Mouse (Mus musculus): Measurements from ENCODE around the gene Aff3. TPM values are rescaled to one million over a fixed set of nuclear protein-coding genes. Genes with fewer than 3 reads are reported as not detected.

Gene Aff3
- polyA plus RNA-seq, 1 experiment from 2014 or later, result 20.6 TPM

DNA sequence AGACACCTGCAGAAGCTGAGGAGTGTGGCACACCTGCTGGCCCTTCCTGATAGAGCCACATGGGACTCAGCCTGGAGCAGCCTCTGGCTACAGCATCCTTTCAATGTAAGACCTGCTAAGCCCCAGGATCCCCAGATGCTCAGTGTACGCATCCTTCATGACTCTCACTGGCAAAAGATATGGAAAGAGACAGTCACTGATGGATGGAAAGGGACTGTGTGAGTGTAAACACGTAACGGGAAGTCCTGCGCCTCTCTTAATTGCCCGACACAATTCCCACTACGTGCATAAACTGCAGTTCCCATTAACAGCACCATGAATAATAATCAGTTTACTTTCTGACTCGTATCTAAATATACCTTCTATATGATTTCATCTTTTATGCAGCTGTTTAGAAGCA, 275.2 kb downstream of the Aff3 start:
- ATAC-seq (ENCODE audit: low FRiP score, low read depth), result no peak
- H3K4me2 ChIP-seq (replicated peaks), result no peak overlapping the region
- no peaks in the 10 kb centered on the region for H3K36me3 ChIP-seq
- H3K4me3 ChIP-seq, result no peak overlapping the region
- no peaks in the 10 kb centered on the region for H3K27me3 ChIP-seq
- peaks cover 43% of the 10 kb centered on the region for H3K4me1 ChIP-seq
- H3K9ac ChIP-seq, result no peak overlapping the region
- H3K27ac ChIP-seq, result no peak overlapping the region
- H3K9me3 ChIP-seq, result no peaks in the 10 kb centered on the region
- WGBS, result 81% methylated on average over 7 of the region's 7 CpGs

DNA sequence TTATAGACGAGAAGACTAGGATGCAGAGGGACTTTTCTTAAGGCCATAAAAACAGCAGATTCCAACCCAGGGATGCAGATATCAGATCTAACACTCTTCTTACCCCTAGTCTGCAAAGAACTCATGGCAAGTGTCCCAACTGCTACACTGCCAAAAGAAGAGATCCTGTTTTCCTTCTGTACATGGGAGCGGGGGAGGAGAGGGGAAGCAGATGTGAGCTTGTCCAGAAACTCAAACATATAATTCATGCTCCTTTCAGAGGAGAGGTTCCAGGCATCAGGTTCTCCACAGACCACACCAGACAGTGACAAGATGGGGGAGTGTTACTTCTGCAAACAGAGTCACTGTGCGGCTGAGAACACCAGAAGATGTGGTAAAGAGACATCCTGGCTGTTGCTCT, 276.3 kb downstream of the Aff3 start:
- no peak overlapping the region for H3K9ac ChIP-seq
- H3K27me3 ChIP-seq, result no peaks in the 10 kb centered on the region
- H3K27ac ChIP-seq, result peak overlapping the region; percentile 6; the same call in 1 of the 2 replicates
- no peaks in the 10 kb centered on the region for H3K9me3 ChIP-seq
- ATAC-seq (ENCODE audit: low FRiP score, low read depth), result no peak
- H3K4me3 ChIP-seq, result no peak overlapping the region
- H3K4me1 ChIP-seq, result peaks cover 32% of the 10 kb centered on the region
- 70% methylated on average over 3 of the region's 3 CpGs for WGBS
- H3K36me3 ChIP-seq, result 0 out of 2 replicates have a peak, but pooled peaks cover 7% of the 10 kb centered on the region
- H3K4me2 ChIP-seq (replicated peaks), result no peak overlapping the region

DNA sequence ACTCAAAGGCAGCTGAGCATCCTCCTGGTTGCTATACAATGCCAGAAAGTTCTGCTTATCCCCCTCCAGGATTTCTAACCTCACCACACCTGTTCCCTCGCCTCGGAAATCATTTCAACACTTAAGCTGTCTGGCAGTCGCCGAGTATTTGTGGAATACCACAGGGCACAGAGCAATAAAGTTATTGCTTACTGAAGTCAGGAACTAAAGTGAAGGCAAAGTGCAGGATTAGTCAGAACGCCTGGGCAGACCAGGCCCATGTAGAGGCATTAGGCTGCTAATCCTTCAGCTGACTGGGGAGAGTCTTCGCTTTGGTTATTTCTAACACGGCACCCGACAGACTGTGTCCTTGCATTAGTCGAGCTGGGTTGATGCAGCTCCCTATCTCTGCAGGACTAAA, 277.3 kb downstream of the Aff3 start:
- Histone ChIP-seq H3K4me2 (replicated peaks) (no peak overlapping the region), H3K4me3 (no peak overlapping the region), H3K4me1 (peaks cover 31% of the 10 kb centered on the region), H3K36me3 (0 out of 2 replicates have a peak, but pooled peaks cover 7% of the 10 kb centered on the region), H3K27me3 (no peaks in the 10 kb centered on the region), H3K9ac (no peak overlapping the region), H3K9me3 (no peaks in the 10 kb centered on the region), H3K27ac (no peak overlapping the region)
- WGBS, result 39% methylated on average over 9 of the region's 9 CpGs
- ATAC-seq (ENCODE audit: low FRiP score, low read depth), result no peak

DNA sequence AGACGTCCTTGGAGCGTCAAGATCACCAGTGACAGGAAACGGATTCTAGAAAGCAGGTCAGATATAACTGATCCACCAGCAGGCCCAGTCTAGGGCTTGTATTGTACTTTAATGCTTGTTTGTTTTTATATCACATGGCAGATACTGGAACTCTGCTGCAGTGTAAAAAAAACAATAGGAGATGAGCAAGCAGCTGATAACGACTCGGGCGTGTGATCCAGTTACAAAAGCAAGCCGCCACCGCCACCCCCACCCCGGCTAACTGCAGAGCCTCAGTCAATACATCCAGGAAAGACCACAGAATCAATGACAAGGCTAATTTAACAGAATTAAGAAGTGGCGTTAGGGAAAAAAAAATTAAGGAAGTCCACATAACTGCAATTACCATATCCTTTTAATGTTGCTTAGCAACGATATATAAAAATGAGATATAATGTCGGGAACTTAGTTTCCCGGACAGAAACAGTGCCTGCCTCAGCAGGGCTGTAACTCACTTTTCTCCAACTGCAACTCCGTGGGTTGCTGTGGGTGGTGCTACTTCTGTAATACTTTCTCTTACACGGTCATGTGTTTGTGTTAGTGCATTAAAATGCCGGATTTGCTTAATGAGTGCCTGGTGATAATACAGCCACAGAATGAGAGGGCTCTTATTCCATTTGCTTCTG, 280.2 kb downstream of the Aff3 start:
- Histone ChIP-seq H3K9ac (no peak overlapping the region), H3K4me3 (no peak overlapping the region), H3K27me3 (no peaks in the 10 kb centered on the region), H3K27ac (no peak overlapping the region), H3K9me3 (no peaks in the 10 kb centered on the region; the same call in 1 of the 2 replicates), H3K36me3 (peaks cover 12% of the 10 kb centered on the region; the same call in 1 of the 2 replicates), H3K4me2 (replicated peaks) (no peak overlapping the region), H3K4me1 (peaks cover 21% of the 10 kb centered on the region)
- ATAC-seq (ENCODE audit: low FRiP score, low read depth), result no peak
- WGBS, result 60% methylated on average over 16 of the region's 16 CpGs

DNA sequence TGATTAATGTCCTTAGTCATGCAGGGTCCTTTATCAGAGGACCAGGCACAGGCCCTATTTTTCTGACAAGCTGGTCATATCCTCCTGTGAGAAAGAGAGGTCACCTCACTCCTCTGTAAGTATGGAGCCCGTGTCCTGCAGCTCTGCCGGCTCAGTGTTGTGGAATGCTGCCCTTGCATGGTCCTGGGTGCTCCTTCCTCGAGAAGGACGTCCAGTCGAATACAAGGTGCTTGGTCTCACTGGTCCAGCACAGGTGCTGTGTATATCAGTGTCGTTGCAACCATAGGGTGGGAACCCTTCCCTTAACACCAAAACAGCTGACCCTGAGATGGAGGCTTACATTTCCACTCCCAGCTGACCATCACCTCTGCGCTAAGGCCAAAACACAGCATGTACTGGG, 280.7 kb downstream of the Aff3 start:
- H3K36me3 ChIP-seq, result peaks cover 12% of the 10 kb centered on the region; the same call in 1 of the 2 replicates
- no peak overlapping the region for H3K4me2 ChIP-seq (replicated peaks)
- no peaks in the 10 kb centered on the region for H3K27me3 ChIP-seq
- no peak overlapping the region for H3K4me3 ChIP-seq
- no peak overlapping the region for H3K27ac ChIP-seq
- peaks cover 21% of the 10 kb centered on the region for H3K4me1 ChIP-seq
- WGBS, result 86% methylated on average over 7 of the region's 7 CpGs
- no peak for ATAC-seq (ENCODE audit: low FRiP score, low read depth)
- H3K9ac ChIP-seq, result no peak overlapping the region
- H3K9me3 ChIP-seq, result no peaks in the 10 kb centered on the region; the same call in 1 of the 2 replicates

DNA sequence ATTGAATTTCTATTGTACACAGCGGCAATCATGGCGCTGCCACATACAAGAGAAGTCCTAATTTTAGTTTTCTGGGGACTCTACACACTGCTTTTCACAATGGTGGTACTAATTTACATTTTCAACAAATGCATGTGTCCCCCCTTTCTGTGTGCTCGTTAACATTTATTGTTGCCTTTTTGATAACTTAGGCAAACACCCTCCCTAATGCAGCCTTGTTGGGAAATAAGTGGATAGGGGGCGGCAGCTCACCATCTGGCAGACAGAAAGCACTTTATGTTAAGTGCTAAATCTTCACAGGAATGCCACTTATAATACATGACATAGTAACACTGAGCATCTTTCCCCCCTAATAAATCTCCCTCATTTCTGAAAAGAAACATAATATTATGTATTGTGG, 282.1 kb downstream of the Aff3 start:
- Histone ChIP-seq H3K4me3 (no peak overlapping the region), H3K9me3 (no peaks in the 10 kb centered on the region; the same call in 1 of the 2 replicates), H3K27me3 (no peaks in the 10 kb centered on the region), H3K4me2 (replicated peaks) (no peak overlapping the region), H3K36me3 (peaks cover 12% of the 10 kb centered on the region; the same call in 1 of the 2 replicates), H3K9ac (no peak overlapping the region), H3K4me1 (peaks cover 13% of the 10 kb centered on the region), H3K27ac (no peak overlapping the region)
- no peak for ATAC-seq (ENCODE audit: low FRiP score, low read depth)
- WGBS, result 68% methylated on average over 4 of the region's 4 CpGs

DNA sequence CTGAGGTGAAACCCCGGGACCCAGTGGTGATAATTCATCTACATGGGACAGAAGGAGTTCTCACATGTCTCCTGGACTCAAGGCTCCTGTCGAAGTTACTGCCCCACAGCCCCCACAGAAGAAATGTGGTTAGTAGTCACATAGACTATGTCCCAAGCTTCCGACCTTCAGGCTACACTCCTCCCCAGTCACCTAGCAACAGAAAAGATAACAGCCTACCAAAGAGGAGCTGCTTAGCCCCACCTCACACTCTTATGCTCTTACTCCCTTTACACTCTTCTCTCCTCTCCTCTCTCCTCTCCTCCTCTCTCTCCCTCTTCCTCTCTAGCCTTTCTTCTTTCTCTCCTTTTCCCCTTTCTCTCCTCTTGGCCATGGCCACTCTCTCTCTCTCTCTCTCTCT, 286.8 kb downstream of the Aff3 start:
- H3K9ac ChIP-seq, result no peak overlapping the region
- no peaks in the 10 kb centered on the region for H3K27me3 ChIP-seq
- H3K9me3 ChIP-seq, result no peaks in the 10 kb centered on the region; the same call in 1 of the 2 replicates
- H3K36me3 ChIP-seq, result peaks cover 5% of the 10 kb centered on the region; the same call in 1 of the 2 replicates
- no peak for ATAC-seq (ENCODE audit: low FRiP score, low read depth)
- no peak overlapping the region for H3K4me2 ChIP-seq (replicated peaks)
- H3K4me3 ChIP-seq, result no peak overlapping the region
- H3K4me1 ChIP-seq, result 0 out of 2 replicates have a peak, but pooled peaks cover 8% of the 10 kb centered on the region
- WGBS, result 83% methylated on average over 3 of the region's 3 CpGs
- H3K27ac ChIP-seq, result no peak overlapping the region

DNA sequence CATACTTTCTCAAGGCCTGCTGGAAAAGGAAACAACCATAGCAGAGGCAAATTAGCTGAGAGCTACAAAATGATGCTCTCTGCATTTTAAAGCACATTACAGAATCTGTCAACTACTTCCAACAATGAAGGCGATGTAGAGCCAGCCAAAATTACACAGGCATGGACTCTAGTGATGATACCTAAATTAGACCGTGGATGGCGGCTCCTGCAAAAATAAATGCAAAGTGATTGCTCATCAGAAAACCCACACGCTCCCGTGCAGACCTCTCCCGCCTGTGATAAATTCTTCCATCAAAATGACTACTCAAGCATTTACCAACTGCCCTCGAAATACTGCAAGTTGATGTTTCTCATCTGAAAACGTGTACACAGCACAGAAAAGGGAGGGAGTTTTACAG, 295.6 kb downstream of the Aff3 start:
- no peaks in the 10 kb centered on the region for H3K9me3 ChIP-seq
- no peak overlapping the region for H3K27ac ChIP-seq
- 43% methylated on average over 8 of the region's 8 CpGs for WGBS
- ATAC-seq (ENCODE audit: low FRiP score, low read depth), result no peak
- no peak overlapping the region for H3K9ac ChIP-seq
- no peaks in the 10 kb centered on the region for H3K27me3 ChIP-seq
- H3K4me1 ChIP-seq, result peaks cover 50% of the 10 kb centered on the region
- H3K4me2 ChIP-seq (replicated peaks), result no peak overlapping the region
- H3K36me3 ChIP-seq, result 0 out of 2 replicates have a peak, but pooled peaks cover 2% of the 10 kb centered on the region
- no peak overlapping the region for H3K4me3 ChIP-seq

DNA sequence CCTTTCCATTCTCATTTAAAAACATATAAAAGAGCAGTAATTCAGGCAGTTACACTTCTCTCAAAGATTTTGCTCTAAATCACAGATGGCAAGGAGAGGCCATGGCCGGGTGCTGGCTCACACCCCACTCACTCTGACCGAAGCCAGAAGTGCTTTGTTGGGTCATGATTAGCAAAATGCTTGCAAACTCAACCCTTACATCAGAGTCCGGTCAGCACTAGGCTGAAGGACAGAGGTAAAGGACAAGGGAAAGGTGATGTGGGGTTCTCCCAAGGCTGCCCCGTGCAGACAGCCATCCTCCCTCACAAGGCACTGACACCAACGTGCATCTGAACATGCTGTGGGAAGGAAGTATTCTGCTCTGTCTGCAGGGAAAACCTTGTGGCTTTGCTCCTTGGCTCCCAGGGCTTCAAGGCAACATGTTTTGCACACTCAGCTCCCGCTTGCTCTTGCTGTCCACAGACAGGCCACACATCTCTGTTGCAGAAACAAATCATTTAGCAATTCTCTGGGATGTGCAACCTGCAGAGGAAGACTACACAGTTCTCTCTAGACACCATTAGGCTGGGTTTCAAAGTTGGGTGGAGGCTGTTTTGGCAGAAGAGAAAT, 296.6 kb downstream of the Aff3 start:
- 52% methylated on average over 6 of the region's 6 CpGs for WGBS
- Histone ChIP-seq H3K27me3 (no peaks in the 10 kb centered on the region), H3K4me3 (no peak overlapping the region)

DNA sequence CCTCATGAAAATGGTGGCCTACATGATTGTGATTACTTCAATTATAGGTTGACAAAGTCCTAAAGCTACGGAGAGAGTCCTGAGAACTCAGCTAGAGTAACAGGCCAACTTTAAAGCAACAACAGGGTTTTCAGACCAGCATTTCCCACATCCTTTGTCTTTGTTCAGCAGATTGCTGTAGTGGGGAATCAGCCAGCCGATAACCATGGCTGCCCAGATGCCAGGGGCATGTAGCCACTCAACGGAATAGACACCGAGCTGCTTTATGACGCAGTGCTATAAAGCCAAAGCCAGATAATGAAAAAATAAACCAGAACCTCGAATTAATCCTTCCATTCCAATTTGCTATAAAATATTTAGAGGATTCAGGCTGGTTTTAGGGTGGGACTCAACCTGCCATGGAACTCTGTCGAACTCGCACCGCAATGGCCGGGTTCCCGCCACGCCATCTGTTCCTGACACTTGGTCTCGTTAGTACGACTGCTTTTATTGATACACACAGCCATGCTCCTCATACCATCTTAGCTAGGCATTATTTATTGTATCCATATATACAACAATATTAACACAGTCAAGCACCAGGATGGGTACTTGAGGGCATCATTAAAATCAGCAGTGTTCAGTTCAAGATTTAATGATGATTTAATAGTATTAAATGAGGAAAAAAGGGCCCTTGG, 297.2 kb downstream of the Aff3 start:
- Histone ChIP-seq H3K4me3 (no peak overlapping the region), H3K4me1 (peaks cover 57% of the 10 kb centered on the region), H3K9me3 (no peaks in the 10 kb centered on the region), H3K9ac (no peak overlapping the region), H3K27me3 (no peaks in the 10 kb centered on the region), H3K36me3 (0 out of 2 replicates have a peak, but pooled peaks cover 2% of the 10 kb centered on the region), H3K4me2 (replicated peaks) (no peak overlapping the region), H3K27ac (no peak overlapping the region)
- no peak; the same call in 1 of the 2 replicates for ATAC-seq (ENCODE audit: low FRiP score, low read depth)
- 71% methylated on average over 14 of the region's 14 CpGs for WGBS

More for the DNA sequence above, 296.6 kb downstream of the Aff3 start:
- H3K9ac ChIP-seq, result no peak overlapping the region
- H3K4me2 ChIP-seq (replicated peaks), result no peak overlapping the region
- H3K27ac ChIP-seq, result no peak overlapping the region
- H3K36me3 ChIP-seq, result 0 out of 2 replicates have a peak, but pooled peaks cover 2% of the 10 kb centered on the region
- H3K9me3 ChIP-seq, result no peaks in the 10 kb centered on the region
- peaks cover 59% of the 10 kb centered on the region for H3K4me1 ChIP-seq
- no peak for ATAC-seq (ENCODE audit: low FRiP score, low read depth)

DNA sequence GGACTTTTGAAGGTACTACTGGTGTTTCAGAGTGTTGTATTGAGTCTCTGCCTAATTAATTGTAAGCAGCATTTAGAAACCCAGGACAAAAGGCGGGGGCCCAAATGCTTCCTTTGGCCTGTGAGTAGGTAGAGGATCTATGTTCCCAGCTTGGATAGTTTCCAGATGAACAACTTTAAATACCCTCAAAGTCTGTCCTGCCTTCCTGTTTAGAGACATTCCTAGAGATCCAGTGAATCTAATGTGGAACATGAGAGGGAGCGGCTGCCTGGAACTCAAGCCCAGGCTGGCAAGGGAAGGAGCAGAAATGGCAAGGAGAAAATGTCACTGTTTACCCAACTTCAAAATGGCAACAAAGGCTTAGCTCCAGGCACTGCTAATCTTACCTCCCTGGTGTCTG, 300.9 kb downstream of the Aff3 start:
- Histone ChIP-seq H3K9me3 (no peaks in the 10 kb centered on the region), H3K36me3 (0 out of 2 replicates have a peak, but pooled peaks cover 2% of the 10 kb centered on the region), H3K4me1 (peaks cover 51% of the 10 kb centered on the region), H3K4me3 (no peak overlapping the region), H3K27me3 (no peaks in the 10 kb centered on the region), H3K9ac (no peak overlapping the region), H3K4me2 (replicated peaks) (no peak overlapping the region), H3K27ac (no peak overlapping the region; the same call in 1 of the 2 replicates)
- WGBS, result 64% methylated on average over 2 of the region's 2 CpGs
- ATAC-seq (ENCODE audit: low FRiP score, low read depth), result no peak

DNA sequence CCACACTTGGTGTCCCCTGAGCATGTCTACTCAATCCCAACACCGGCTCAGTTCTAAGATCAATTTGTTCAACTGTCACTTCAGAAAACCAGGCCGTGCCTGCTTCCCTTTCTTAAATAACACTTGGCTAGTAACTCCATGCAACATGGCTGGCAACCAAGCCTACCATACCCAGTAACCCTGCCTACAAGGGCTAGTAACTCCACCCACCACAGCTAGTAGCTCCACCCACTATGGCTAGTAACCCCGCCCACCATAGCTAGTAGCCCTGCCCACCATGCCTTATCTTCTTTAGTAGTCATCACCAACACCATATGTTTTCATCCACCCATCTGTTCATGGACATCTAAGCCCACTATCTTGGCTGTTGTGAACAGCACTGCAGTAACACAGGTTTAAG, 302.5 kb downstream of the Aff3 start:
- Histone ChIP-seq H3K27me3 (no peaks in the 10 kb centered on the region), H3K4me2 (replicated peaks) (no peak overlapping the region), H3K36me3 (no peaks in the 10 kb centered on the region), H3K9me3 (no peaks in the 10 kb centered on the region), H3K9ac (no peak overlapping the region), H3K4me3 (no peak overlapping the region), H3K4me1 (peaks cover 58% of the 10 kb centered on the region), H3K27ac (no peak overlapping the region)
- 88% methylated on average over 3 of the region's 3 CpGs for WGBS
- no peak for ATAC-seq (ENCODE audit: low FRiP score, low read depth)

Measured in limb, embryonic 13.5 days (tissue).